Mouse (Mus musculus): Measurements from ENCODE around the gene Krtap4-9. TPM values are rescaled to one million over a fixed set of nuclear protein-coding genes. Genes with fewer than 3 reads are reported as not detected.
"Not testable (repeated sequence)": the region's sequence is repeated elsewhere in the genome, so short reads cannot be mapped to it uniquely, and the experiment has no call there.

Gene Krtap4-9
- polyA plus RNA-seq (2012; rRNA removed) = not detected in 2 replicates
- not detected in 2 replicates for polyA plus RNA-seq (2014; fragmentation: Nextera tagmentation; extraction: Ambion mirVana)

DNA sequence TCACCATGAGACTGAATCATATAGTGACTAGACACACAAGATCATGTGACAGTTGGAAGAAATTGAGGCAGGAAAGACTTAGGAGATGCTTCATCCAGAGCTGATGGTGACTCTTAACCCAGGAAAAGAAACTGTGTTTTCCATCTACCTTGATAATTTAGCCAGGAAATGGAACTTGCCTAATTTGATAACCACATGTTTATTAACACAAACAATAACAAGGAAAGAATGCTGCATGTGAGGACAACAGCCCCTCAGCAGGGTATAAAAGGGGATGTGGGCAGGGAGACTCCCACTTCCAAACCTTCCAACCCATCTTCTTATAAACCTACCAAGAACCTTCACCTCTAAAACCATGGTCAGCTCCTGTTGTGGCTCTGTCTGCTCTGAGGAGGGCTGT, at the start of gene Krtap4-9:
Gene Krtap4-9, plus strand, starts transcription at position 301 of the 400 bp plus-strand sequence.
- ATAC-seq (ENCODE audit: low FRiP score, low read depth); H3K4me1 ChIP-seq (ENCODE audit: control insufficient read depth, insufficient read depth, low read length); H3K9ac ChIP-seq (ENCODE audit: low read depth, low read length, severe bottlenecking); H3K27ac ChIP-seq (replicated peaks; ENCODE audit: low read depth, low read length); H3K4me2 ChIP-seq (replicated peaks; ENCODE audit: low read depth, low read length, severe bottlenecking); DNase-seq (ENCODE audit: low spot score); H3K4me3 ChIP-seq (replicated peaks; ENCODE audit: low read length); H3K9me3 ChIP-seq (ENCODE audit: control insufficient read depth, low read length); H3K27me3 ChIP-seq (ENCODE audit: control insufficient read depth, insufficient read depth, low read length); H3K36me3 ChIP-seq (ENCODE audit: control insufficient read depth, insufficient read depth, low read length): not testable (repeated sequence)

DNA sequence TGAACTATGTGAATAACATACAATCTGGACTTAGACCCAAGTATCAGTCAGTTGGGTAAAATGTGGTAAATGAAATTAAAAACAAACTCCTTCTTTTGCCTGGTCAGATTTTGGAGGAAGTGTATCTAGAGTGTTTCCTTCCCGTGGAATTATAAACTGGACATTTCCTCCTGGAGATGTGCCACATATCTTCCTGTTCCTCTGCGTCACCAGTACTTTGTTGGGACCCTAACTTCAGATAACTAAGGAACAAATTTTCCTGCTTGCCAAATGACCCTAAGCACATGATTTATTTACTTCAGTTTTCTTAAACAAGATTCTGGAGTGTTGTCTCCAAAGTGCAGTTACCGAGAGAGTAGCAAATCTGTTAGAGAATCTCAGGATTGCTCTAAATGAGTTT, 41.0 kb upstream of the Krtap4-9 start:
- no peak for DNase-seq (ENCODE audit: low spot score)
- H3K36me3 ChIP-seq (ENCODE audit: control insufficient read depth, insufficient read depth, low read length) = no peaks in the 10 kb centered on the region
- no peak overlapping the region for H3K27ac ChIP-seq (replicated peaks; ENCODE audit: low read depth, low read length)
- H3K9ac ChIP-seq (ENCODE audit: low read depth, low read length, severe bottlenecking) = no peak overlapping the region
- no peak for ATAC-seq (ENCODE audit: low FRiP score, low read depth)
- no peak overlapping the region for H3K4me3 ChIP-seq (replicated peaks; ENCODE audit: low read length)
- TF ChIP-seq POLR2A (IDR thresholded peaks at IDR 0.05; ENCODE audit: borderline replicate concordance, extremely low read depth, insufficient read depth, insufficient read length) = no peak
- H3K27me3 ChIP-seq (ENCODE audit: control insufficient read depth, insufficient read depth, low read length) = no peaks in the 10 kb centered on the region
- WGBS = 88% methylated on average over 3 of the region's 3 CpGs
- no peaks in the 10 kb centered on the region for H3K9me3 ChIP-seq (ENCODE audit: control insufficient read depth, low read length)
- no peak overlapping the region for H3K4me2 ChIP-seq (replicated peaks; ENCODE audit: low read depth, low read length, severe bottlenecking)
- H3K4me1 ChIP-seq (ENCODE audit: control insufficient read depth, insufficient read depth, low read length) = no peaks in the 10 kb centered on the region

DNA sequence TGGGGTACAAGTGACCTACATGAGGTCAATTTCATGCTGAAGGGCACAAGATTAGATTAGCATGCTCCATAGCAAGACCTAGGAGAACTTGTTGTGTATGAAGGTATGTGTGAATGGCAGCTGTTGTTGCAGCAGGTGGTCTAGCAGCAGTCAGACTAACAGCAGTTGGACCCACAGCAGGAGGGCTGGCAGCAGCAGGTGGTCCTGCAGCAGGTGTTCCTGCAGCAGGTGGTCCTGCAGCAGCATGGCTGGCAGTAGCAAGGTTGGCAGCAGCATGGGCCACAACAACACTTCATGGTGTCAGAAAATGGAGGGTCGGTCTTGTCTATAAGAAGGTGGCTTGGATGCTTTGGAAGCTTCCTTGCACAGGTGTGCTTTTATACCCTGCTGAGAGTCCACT, 26.1 kb upstream of the Krtap4-9 start:
- H3K36me3 ChIP-seq (ENCODE audit: control insufficient read depth, insufficient read depth, low read length) = no peaks in the 10 kb centered on the region
- no peak for TF ChIP-seq POLR2A (IDR thresholded peaks at IDR 0.05; ENCODE audit: borderline replicate concordance, extremely low read depth, insufficient read depth, insufficient read length)
- H3K27ac ChIP-seq (replicated peaks; ENCODE audit: low read depth, low read length) = no peak overlapping the region
- H3K4me3 ChIP-seq (replicated peaks; ENCODE audit: low read length) = no peak overlapping the region
- no peak for ATAC-seq (ENCODE audit: low FRiP score, low read depth)
- no peak overlapping the region for H3K4me2 ChIP-seq (replicated peaks; ENCODE audit: low read depth, low read length, severe bottlenecking)
- H3K9me3 ChIP-seq (ENCODE audit: control insufficient read depth, low read length) = no peaks in the 10 kb centered on the region
- DNase-seq (ENCODE audit: low spot score) = no peak
- no peak overlapping the region for H3K9ac ChIP-seq (ENCODE audit: low read depth, low read length, severe bottlenecking)
- H3K27me3 ChIP-seq (ENCODE audit: control insufficient read depth, insufficient read depth, low read length) = no peaks in the 10 kb centered on the region
- WGBS = 80% methylated on average over 1 of the region's 1 CpGs
- H3K4me1 ChIP-seq (ENCODE audit: control insufficient read depth, insufficient read depth, low read length) = no peaks in the 10 kb centered on the region

DNA sequence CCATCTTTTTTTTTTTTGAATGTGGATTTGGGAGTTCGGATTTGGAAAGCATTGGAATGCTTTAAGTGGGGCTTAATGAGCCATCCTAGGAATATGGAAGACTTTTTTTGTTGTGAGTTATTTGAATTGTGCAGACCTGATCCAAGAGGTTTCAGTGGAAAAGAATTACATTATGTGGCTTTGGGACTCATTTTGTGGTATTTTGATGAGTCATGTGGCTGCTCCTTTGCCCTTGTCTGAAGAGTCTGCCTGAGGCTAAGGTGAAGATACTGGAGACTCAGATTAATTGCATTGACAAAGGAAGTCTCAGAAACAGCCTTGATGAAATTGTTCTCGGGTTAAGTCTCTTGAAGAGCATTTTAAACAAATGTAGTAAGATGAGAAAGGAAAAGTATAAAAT, 16.6 kb upstream of the Krtap4-9 start:
- H3K4me2 ChIP-seq (replicated peaks; ENCODE audit: low read depth, low read length, severe bottlenecking) = no peak overlapping the region
- no peak overlapping the region for H3K9ac ChIP-seq (ENCODE audit: low read depth, low read length, severe bottlenecking)
- no peaks in the 10 kb centered on the region for H3K36me3 ChIP-seq (ENCODE audit: control insufficient read depth, insufficient read depth, low read length)
- H3K27me3 ChIP-seq (ENCODE audit: control insufficient read depth, insufficient read depth, low read length) = no peaks in the 10 kb centered on the region
- DNase-seq (ENCODE audit: low spot score) (no peak), ATAC-seq (ENCODE audit: low FRiP score, low read depth) (no peak)
- TF ChIP-seq POLR2A (IDR thresholded peaks at IDR 0.05; ENCODE audit: borderline replicate concordance, extremely low read depth, insufficient read depth, insufficient read length) = no peak
- WGBS = 72% methylated on average over 2 of the region's 2 CpGs
- no peaks in the 10 kb centered on the region for H3K4me1 ChIP-seq (ENCODE audit: control insufficient read depth, insufficient read depth, low read length)
- no peak overlapping the region for H3K4me3 ChIP-seq (replicated peaks; ENCODE audit: low read length)
- H3K9me3 ChIP-seq (ENCODE audit: control insufficient read depth, low read length) = no peaks in the 10 kb centered on the region
- no peak overlapping the region for H3K27ac ChIP-seq (replicated peaks; ENCODE audit: low read depth, low read length)

DNA sequence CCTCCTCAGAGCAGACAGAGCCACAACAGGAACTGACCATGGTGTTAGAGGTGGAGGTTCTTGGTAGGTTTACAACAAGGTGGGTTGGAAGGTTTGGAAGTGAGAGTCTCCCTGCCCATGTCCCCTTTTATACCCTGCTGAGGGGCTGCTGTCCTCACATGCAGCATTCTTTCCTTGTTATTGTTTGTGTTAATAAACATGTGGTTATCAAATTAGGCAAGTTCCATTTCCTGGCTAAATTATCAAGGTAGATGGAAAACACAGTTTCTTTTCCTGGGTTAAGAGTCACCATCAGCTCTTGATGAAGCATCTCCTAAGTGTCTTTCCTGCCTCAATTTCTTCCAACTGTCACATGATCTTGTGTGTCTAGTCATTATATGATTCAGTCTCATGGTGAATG, 12.2 kb upstream of the Krtap4-9 start, which contains the start of gene Gm11595:
Gene Gm11595, minus strand, starts transcription at position 101 of the 400 bp plus-strand sequence.
- H3K9ac ChIP-seq (ENCODE audit: low read depth, low read length, severe bottlenecking); H3K4me3 ChIP-seq (replicated peaks; ENCODE audit: low read length); H3K4me2 ChIP-seq (replicated peaks; ENCODE audit: low read depth, low read length, severe bottlenecking); H3K4me1 ChIP-seq (ENCODE audit: control insufficient read depth, insufficient read depth, low read length); ATAC-seq (ENCODE audit: low FRiP score, low read depth); H3K9me3 ChIP-seq (ENCODE audit: control insufficient read depth, low read length); H3K36me3 ChIP-seq (ENCODE audit: control insufficient read depth, insufficient read depth, low read length); H3K27ac ChIP-seq (replicated peaks; ENCODE audit: low read depth, low read length); H3K27me3 ChIP-seq (ENCODE audit: control insufficient read depth, insufficient read depth, low read length); DNase-seq (ENCODE audit: low spot score): not testable (repeated sequence)

DNA sequence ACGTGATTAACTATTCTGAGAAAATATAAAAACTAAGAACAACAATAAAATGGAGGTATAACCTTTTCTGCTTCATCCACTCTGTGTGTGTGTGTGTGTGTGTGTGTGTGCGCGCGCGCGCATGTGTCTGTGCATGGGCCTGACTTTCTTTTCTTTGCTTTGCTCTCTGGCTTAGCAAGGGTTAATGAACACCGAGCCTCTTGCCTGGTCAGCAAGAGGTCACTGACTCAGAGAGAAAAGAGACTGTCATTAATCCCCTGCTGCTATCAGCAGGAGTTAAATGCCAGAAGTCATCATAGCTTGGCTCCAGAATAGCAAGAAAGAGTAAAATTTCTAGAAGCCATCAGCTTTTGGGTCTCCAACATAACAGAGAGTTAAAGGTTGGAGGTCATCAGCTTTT, 6.6 kb upstream of the Krtap4-9 start:
- 63% methylated on average over 7 of the region's 7 CpGs for WGBS
- no peak for DNase-seq (ENCODE audit: low spot score)
- TF ChIP-seq POLR2A (IDR thresholded peaks at IDR 0.05; ENCODE audit: borderline replicate concordance, extremely low read depth, insufficient read depth, insufficient read length) = no peak

More for the DNA sequence above, 6.6 kb upstream of the Krtap4-9 start:
- Histone ChIP-seq H3K36me3 (ENCODE audit: control insufficient read depth, insufficient read depth, low read length) (no peaks in the 10 kb centered on the region), H3K4me3 (replicated peaks; ENCODE audit: low read length) (no peak overlapping the region), H3K9ac (ENCODE audit: low read depth, low read length, severe bottlenecking) (no peak overlapping the region), H3K27ac (replicated peaks; ENCODE audit: low read depth, low read length) (no peak overlapping the region), H3K27me3 (ENCODE audit: control insufficient read depth, insufficient read depth, low read length) (no peaks in the 10 kb centered on the region), H3K9me3 (ENCODE audit: control insufficient read depth, low read length) (no peaks in the 10 kb centered on the region), H3K4me1 (ENCODE audit: control insufficient read depth, insufficient read depth, low read length) (no peaks in the 10 kb centered on the region), H3K4me2 (replicated peaks; ENCODE audit: low read depth, low read length, severe bottlenecking) (no peak overlapping the region)
- no peak for ATAC-seq (ENCODE audit: low FRiP score, low read depth)

All from limb, embryonic 14.5 days (tissue).